Mouse (Mus musculus): ENCODE measurements at regions not wholly inside any gene's neighbourhood (a gene's known extent, or its start where the extent isn't known, plus 50 kb on each side); places are given as distances from the start of the nearest gene placed in this dataset.
"Not testable (repeated sequence)": the region's sequence is repeated elsewhere in the genome, so short reads cannot be mapped to it uniquely, and the experiment has no call there.

GRCm38 (mm10) chr1:184191325-184191724, 157.2 kb upstream of the 1700056E22Rik start:
- no peak overlapping the region for H3K9ac ChIP-seq (ENCODE audit: low read depth, low read length)
- no peaks in the 10 kb centered on the region for H3K4me1 ChIP-seq (replicated peaks; ENCODE audit: control insufficient read depth, insufficient read depth, low read length)
- ATAC-seq (replicated peaks; ENCODE audit: low FRiP score) (no peak), DNase-seq (ENCODE audit: low spot score) (no peak)
- no peak overlapping the region for H3K4me3 ChIP-seq (ENCODE audit: low read depth, low read length)
- no peaks in the 10 kb centered on the region for H3K9me3 ChIP-seq (ENCODE audit: control insufficient read depth, low read length)
- no peak overlapping the region for H3K4me2 ChIP-seq
- WGBS, result 77% methylated on average over 3 of the region's 3 CpGs
- no peaks in the 10 kb centered on the region for H3K36me3 ChIP-seq (ENCODE audit: control insufficient read depth, insufficient read depth, low read length)
- H3K27me3 ChIP-seq (replicated peaks; ENCODE audit: control insufficient read depth, insufficient read depth, low read length), result no peaks in the 10 kb centered on the region
- no peak overlapping the region for H3K27ac ChIP-seq (ENCODE audit: low read depth, low read length)

GRCm38 (mm10) chr1:184187582-184187981, 153.5 kb upstream of the 1700056E22Rik start:
- Histone ChIP-seq H3K27ac (ENCODE audit: low read depth, low read length) (no peak overlapping the region), H3K9ac (ENCODE audit: low read depth, low read length) (no peak overlapping the region), H3K27me3 (replicated peaks; ENCODE audit: control insufficient read depth, insufficient read depth, low read length) (no peaks in the 10 kb centered on the region), H3K4me1 (replicated peaks; ENCODE audit: control insufficient read depth, insufficient read depth, low read length) (no peaks in the 10 kb centered on the region), H3K36me3 (ENCODE audit: control insufficient read depth, insufficient read depth, low read length) (no peaks in the 10 kb centered on the region), H3K4me2 (no peak overlapping the region), H3K9me3 (ENCODE audit: control insufficient read depth, low read length) (no peaks in the 10 kb centered on the region), H3K4me3 (ENCODE audit: low read depth, low read length) (no peak overlapping the region)
- no peak for ATAC-seq (replicated peaks; ENCODE audit: low FRiP score)
- no peak for DNase-seq (ENCODE audit: low spot score)

- no peaks in the 10 kb centered on the region for H3K4me1 ChIP-seq (replicated peaks; ENCODE audit: control insufficient read depth, insufficient read depth, low read length)
- no peak for ATAC-seq (replicated peaks; ENCODE audit: low FRiP score)
- H3K27me3 ChIP-seq (replicated peaks; ENCODE audit: control insufficient read depth, insufficient read depth, low read length), result no peaks in the 10 kb centered on the region
- H3K9me3 ChIP-seq (ENCODE audit: control insufficient read depth, low read length), result no peaks in the 10 kb centered on the region
- WGBS, result 92% methylated on average over 4 of the region's 4 CpGs
- no peak overlapping the region for H3K27ac ChIP-seq (ENCODE audit: low read depth, low read length)
- no peak overlapping the region for H3K9ac ChIP-seq (ENCODE audit: low read depth, low read length)
- DNase-seq (ENCODE audit: low spot score), result no peak
- H3K36me3 ChIP-seq (ENCODE audit: control insufficient read depth, insufficient read depth, low read length), result no peaks in the 10 kb centered on the region
- H3K4me2 ChIP-seq, result no peak overlapping the region
- H3K4me3 ChIP-seq (ENCODE audit: low read depth, low read length), result no peak overlapping the region
These were observed 148.1 kb upstream of the 1700056E22Rik start for GRCm38 (mm10) chr1:184182163-184182562.

GRCm38 (mm10) chr1:184174416-184174815, 140.3 kb upstream of the 1700056E22Rik start:
- not testable (repeated sequence) for ATAC-seq (replicated peaks; ENCODE audit: low FRiP score); H3K27ac ChIP-seq (ENCODE audit: low read depth, low read length)
- 53% methylated on average over 1 of the region's 1 CpGs for WGBS

GRCm38 (mm10) chr1:184173739-184174138, 139.6 kb upstream of the 1700056E22Rik start:
- Histone ChIP-seq H3K4me2 (no peak overlapping the region), H3K4me1 (replicated peaks; ENCODE audit: control insufficient read depth, insufficient read depth, low read length) (no peaks in the 10 kb centered on the region), H3K4me3 (ENCODE audit: low read depth, low read length) (no peak overlapping the region), H3K36me3 (ENCODE audit: control insufficient read depth, insufficient read depth, low read length) (no peaks in the 10 kb centered on the region), H3K9ac (ENCODE audit: low read depth, low read length) (no peak overlapping the region), H3K27me3 (replicated peaks; ENCODE audit: control insufficient read depth, insufficient read depth, low read length) (no peaks in the 10 kb centered on the region), H3K27ac (ENCODE audit: low read depth, low read length) (no peak overlapping the region), H3K9me3 (ENCODE audit: control insufficient read depth, low read length) (no peaks in the 10 kb centered on the region)
- 59% methylated on average over 6 of the region's 6 CpGs for WGBS
- DNase-seq (ENCODE audit: low spot score) (no peak), ATAC-seq (replicated peaks; ENCODE audit: low FRiP score) (no peak)

More at GRCm38 (mm10) chr1:184174416-184174815, 140.3 kb upstream of the 1700056E22Rik start:
- H3K4me3 ChIP-seq (ENCODE audit: low read depth, low read length); H3K9ac ChIP-seq (ENCODE audit: low read depth, low read length); DNase-seq (ENCODE audit: low spot score); H3K9me3 ChIP-seq (ENCODE audit: control insufficient read depth, low read length); H3K4me1 ChIP-seq (replicated peaks; ENCODE audit: control insufficient read depth, insufficient read depth, low read length); H3K36me3 ChIP-seq (ENCODE audit: control insufficient read depth, insufficient read depth, low read length); H3K4me2 ChIP-seq; H3K27me3 ChIP-seq (replicated peaks; ENCODE audit: control insufficient read depth, insufficient read depth, low read length): not testable (repeated sequence)

GRCm38 (mm10) chr1:184172986-184173385, 138.9 kb upstream of the 1700056E22Rik start:
- Histone ChIP-seq H3K9me3 (ENCODE audit: control insufficient read depth, low read length) (no peaks in the 10 kb centered on the region), H3K27me3 (replicated peaks; ENCODE audit: control insufficient read depth, insufficient read depth, low read length) (no peaks in the 10 kb centered on the region), H3K9ac (ENCODE audit: low read depth, low read length) (no peak overlapping the region), H3K27ac (ENCODE audit: low read depth, low read length) (no peak overlapping the region), H3K36me3 (ENCODE audit: control insufficient read depth, insufficient read depth, low read length) (no peaks in the 10 kb centered on the region), H3K4me1 (replicated peaks; ENCODE audit: control insufficient read depth, insufficient read depth, low read length) (no peaks in the 10 kb centered on the region), H3K4me3 (ENCODE audit: low read depth, low read length) (no peak overlapping the region), H3K4me2 (no peak overlapping the region)
- ATAC-seq (replicated peaks; ENCODE audit: low FRiP score) (no peak), DNase-seq (ENCODE audit: low spot score) (no peak)
- 86% methylated on average over 2 of the region's 2 CpGs for WGBS

GRCm38 (mm10) chr1:184171601-184172000, 137.5 kb upstream of the 1700056E22Rik start:
- Histone ChIP-seq H3K27me3 (replicated peaks; ENCODE audit: control insufficient read depth, insufficient read depth, low read length) (no peaks in the 10 kb centered on the region), H3K4me2 (no peak overlapping the region), H3K9ac (ENCODE audit: low read depth, low read length) (no peak overlapping the region), H3K4me1 (replicated peaks; ENCODE audit: control insufficient read depth, insufficient read depth, low read length) (no peaks in the 10 kb centered on the region), H3K27ac (ENCODE audit: low read depth, low read length) (no peak overlapping the region), H3K9me3 (ENCODE audit: control insufficient read depth, low read length) (no peaks in the 10 kb centered on the region), H3K36me3 (ENCODE audit: control insufficient read depth, insufficient read depth, low read length) (no peaks in the 10 kb centered on the region), H3K4me3 (ENCODE audit: low read depth, low read length) (no peak overlapping the region)
- 70% methylated on average over 7 of the region's 7 CpGs for WGBS
- ATAC-seq (replicated peaks; ENCODE audit: low FRiP score), result no peak
- DNase-seq (ENCODE audit: low spot score), result no peak

- H3K27me3 ChIP-seq (replicated peaks; ENCODE audit: control insufficient read depth, insufficient read depth, low read length), result no peaks in the 10 kb centered on the region
- 73% methylated on average over 3 of the region's 3 CpGs for WGBS
- DNase-seq (ENCODE audit: low spot score) (no peak), ATAC-seq (replicated peaks; ENCODE audit: low FRiP score) (no peak)
- no peak overlapping the region for H3K4me2 ChIP-seq
- H3K4me1 ChIP-seq (replicated peaks; ENCODE audit: control insufficient read depth, insufficient read depth, low read length), result no peaks in the 10 kb centered on the region
- no peak overlapping the region for H3K27ac ChIP-seq (ENCODE audit: low read depth, low read length)
- no peak overlapping the region for H3K4me3 ChIP-seq (ENCODE audit: low read depth, low read length)
- H3K9me3 ChIP-seq (ENCODE audit: control insufficient read depth, low read length), result no peaks in the 10 kb centered on the region
- H3K9ac ChIP-seq (ENCODE audit: low read depth, low read length), result no peak overlapping the region
- H3K36me3 ChIP-seq (ENCODE audit: control insufficient read depth, insufficient read depth, low read length), result no peaks in the 10 kb centered on the region
These were observed 136.8 kb upstream of the 1700056E22Rik start for GRCm38 (mm10) chr1:184170926-184171325.

GRCm38 (mm10) chr1:184169967-184170366, 135.9 kb upstream of the 1700056E22Rik start:
- no peak for ATAC-seq (replicated peaks; ENCODE audit: low FRiP score)
- Histone ChIP-seq H3K4me3 (ENCODE audit: low read depth, low read length) (no peak overlapping the region), H3K27me3 (replicated peaks; ENCODE audit: control insufficient read depth, insufficient read depth, low read length) (no peaks in the 10 kb centered on the region), H3K36me3 (ENCODE audit: control insufficient read depth, insufficient read depth, low read length) (no peaks in the 10 kb centered on the region), H3K27ac (ENCODE audit: low read depth, low read length) (no peak overlapping the region), H3K4me2 (no peak overlapping the region), H3K9me3 (ENCODE audit: control insufficient read depth, low read length) (no peaks in the 10 kb centered on the region), H3K9ac (ENCODE audit: low read depth, low read length) (no peak overlapping the region), H3K4me1 (replicated peaks; ENCODE audit: control insufficient read depth, insufficient read depth, low read length) (no peaks in the 10 kb centered on the region)
- DNase-seq (ENCODE audit: low spot score), result no peak
- WGBS, result 73% methylated on average over 1 of the region's 1 CpGs

Measured in liver, embryonic 11.5 days (tissue).